Mouse (Mus musculus) kidney, postnatal 14 days (tissue): ENCODE results near the gene Arhgef11.
"Not testable (repeated sequence)": the region's sequence is repeated elsewhere in the genome, so short reads cannot be mapped to it uniquely, and the experiment has no call there.

Source experiments
- DNase-seq: peaks from one replicate; pipeline ENCODE4 v3.0.0; 2022; ENCODE audit warnings: mixed read lengths

The Arhgef11 gene

DNA sequence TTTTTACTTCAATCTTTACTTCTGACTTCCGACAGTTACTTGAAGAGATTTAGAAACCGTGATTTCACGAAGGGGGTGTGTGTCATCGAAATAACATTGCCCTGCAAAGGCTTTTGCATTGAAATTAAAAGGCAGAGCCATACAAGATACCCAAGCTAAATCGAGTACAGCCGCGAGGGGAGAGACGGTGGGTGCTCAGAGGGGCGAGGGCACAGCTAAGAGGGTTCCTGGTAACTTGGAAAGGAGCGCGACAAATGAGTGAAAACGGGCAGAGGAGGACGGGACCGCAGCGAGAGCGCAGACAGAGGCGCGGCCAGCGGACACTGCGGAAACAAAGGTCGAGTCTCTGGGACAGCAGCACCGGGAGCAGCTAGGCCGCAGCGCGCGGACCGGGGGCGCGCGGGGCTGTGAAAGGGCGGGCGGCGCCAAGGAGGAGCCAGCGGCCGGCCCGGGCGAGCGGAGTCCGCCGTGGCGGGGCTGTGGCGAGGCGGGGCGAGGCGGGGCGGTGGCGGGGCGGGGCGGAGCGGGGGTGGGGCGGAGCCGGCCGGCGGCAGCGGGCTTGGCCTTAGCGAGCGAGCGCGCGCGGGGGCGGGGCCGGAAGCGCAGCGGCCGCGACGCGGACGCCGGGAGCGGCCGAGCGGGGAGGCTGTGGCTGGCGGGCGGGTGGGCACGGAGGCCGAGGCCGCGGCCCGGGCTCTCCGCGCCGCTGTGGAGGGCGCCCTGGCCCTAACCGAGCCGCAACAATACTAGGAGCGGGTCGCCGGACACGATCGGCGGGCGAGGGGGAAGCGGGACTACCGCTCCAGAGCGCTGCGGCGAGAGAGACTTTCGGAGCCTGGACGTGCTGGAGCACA lies at the start of gene Arhgef11:
Arhgef11 (plus strand) TSS at position 603 of the 854 bp plus-strand sequence.
- DNase-seq: peak; percentile 93

DNA sequence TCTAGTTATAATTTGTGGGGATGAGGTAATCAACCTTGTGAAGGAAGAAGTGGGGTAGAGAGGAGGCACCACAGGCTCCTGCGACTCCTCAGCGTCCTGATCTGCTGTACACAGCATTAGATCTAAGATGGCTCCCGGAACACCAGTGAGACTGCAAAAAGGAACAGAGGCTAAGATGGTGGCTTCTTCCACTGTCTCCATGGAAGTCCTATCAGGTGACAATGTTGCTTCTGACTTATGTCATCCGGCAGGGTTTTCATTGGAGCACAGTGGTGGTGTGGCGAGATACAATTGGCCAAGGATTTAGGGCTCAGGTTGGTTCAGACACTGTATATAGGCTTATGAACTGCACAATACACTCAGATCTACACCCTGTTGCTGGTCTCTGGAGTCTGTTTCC lies 48.7 kb upstream of the Arhgef11 start:
- no peak for DNase-seq

DNA sequence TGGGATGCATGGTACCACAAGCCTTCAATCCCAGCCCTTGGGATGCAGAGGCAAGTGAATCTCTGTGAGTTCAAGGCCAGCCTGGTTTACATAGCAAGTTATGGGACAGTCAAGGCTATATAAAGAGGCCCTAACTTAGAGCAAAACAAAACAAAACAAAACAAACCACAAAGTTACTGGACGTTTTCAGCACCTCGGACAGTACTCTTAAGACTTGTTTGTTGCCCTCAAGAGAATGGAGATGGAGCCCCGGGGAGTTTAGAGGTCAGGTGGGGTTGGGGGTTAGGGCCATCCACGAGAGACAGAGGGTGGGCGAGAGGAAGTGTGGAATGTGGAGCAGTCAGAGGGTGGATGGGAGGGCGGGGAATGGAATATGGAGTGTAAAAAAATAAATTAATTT lies 41.6 kb upstream of the Arhgef11 start:
- no peak for DNase-seq

DNA sequence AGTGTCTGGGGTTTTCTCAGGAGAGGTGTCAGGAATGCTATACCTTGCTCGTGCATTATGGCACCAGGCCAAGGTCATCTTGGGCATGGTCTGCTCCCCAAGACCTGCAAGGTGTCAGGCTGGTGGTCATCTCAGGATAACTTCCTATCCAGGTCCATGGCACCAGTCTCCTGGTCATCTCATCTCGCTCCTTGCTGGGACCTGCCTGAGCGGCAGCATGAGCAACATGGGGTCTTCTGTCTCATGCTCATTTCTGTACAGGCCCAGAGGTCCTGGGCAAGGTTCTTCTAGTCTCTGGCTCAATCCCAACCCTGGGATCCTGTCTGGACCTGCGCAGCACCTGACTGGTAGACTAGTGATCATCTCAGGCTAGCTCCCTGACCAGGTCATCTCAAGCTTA lies 35.1 kb upstream of the Arhgef11 start:
- no peak for DNase-seq

DNA sequence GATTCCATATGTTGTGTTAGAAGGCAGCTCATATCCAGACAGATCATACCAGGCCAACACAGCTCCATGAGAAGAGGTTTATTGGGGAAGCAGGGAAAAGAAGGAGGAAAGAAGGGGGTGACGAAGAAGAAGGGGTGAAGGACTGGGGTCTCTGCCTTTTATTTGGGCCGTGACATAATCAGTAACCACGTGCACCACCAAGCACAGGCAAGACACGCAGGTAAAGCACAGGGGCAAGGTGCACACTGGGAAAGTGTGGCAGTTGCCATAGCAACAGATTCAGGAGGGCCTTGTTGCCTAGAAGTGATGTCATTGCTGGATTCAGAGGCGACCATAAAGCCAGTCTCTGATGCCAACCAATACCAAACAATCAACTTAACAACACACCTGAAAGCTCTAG lies 23.6 kb upstream of the Arhgef11 start:
- DNase-seq: no peak

DNA sequence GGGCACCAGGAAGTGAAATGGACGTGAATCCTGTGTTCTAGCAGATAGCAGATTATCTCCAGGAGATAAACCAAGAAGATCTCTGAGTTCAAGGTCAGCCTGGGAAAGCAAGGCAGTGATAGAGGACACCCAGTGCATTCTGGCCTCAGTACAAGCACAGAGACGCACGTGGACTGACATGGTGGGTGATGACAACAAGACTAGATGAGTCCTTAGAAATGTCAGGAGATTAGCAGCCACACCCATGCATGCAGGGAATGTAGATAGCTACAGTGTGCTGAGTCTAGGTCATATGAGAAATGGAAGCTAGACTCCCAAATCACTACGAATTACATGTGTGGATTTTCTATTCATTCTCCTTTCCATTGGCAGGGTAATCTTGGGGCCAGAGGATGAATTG lies 22.0 kb upstream of the Arhgef11 start:
- DNase-seq: not testable (repeated sequence)

DNA sequence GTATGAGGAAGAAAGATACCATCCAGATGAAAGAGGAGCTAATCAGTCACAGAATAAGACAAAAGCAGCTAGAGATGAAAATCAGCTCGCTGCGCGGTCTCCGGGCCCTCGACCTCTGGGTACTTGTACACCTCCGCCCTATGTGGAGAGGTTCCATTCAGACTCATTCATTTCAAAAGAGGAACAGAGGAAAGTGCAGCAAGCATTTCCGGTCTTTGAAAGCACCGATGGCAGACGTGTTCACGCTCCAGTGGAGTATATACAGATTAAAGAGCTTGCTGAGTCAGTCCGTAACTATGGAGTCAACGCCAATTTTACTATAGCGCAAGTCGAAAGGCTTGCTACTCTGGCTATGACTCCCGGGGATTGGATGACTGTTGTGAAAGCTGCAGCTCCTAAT lies 16.3 kb upstream of the Arhgef11 start:
- not testable (repeated sequence) for DNase-seq

DNA sequence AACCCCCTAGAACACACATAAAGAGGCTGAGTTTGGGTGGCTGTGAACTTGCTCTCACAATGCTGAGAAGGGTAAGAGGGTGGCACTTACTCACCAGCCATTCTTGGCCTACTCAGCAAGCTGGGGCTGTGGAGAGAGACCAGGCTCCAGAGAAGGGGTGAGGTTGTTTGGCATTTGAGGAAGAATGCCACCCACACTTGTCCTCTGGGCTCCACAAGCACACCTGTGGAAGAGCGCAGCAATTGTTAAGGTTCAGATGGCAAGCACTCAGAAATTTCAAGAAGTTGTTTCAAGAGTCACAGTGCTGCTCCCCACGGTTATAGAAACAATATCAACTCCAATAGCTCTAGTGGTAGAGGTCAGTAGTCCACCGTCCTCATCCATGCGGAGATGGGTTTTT lies 1.0 kb upstream of the Arhgef11 start:
- DNase-seq: no peak

DNA sequence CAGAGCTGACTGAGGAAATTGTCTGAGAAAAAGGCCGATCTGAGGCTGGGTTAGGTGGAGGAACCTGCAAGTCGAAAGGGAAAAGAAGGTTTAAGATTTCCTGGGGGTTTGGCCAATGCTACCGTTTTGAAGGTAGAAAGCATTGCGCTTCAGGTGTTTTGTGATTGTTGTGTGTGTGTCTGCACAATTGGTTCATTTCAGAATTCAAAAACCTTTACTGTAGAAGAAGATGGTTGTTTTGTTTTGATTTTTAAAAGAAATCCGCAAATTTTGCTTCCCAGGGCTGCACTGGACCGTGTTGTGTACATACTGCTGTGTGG lies 412 bp downstream of the Arhgef11 start:
- no peak for DNase-seq

DNA sequence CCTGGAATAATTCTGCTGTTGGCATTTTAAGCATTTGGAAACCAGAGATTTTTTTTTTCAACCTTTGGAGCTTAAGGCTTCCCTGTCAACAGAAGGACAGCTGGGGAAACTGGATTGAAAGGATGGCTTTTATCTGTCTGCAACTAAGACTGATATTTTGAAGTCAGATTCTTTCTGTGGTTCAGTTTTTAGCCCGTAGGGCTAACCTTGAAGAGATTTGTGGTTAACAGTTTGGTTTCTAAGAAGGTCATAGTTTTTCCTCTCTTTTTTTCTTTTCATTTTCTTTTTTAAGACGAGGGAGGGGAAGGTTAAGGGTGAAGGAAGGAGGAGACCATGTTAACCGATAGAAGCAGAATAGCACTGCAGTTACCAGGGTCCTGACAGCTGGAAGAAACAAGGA lies 881 bp downstream of the Arhgef11 start:
- no peak for DNase-seq

DNA sequence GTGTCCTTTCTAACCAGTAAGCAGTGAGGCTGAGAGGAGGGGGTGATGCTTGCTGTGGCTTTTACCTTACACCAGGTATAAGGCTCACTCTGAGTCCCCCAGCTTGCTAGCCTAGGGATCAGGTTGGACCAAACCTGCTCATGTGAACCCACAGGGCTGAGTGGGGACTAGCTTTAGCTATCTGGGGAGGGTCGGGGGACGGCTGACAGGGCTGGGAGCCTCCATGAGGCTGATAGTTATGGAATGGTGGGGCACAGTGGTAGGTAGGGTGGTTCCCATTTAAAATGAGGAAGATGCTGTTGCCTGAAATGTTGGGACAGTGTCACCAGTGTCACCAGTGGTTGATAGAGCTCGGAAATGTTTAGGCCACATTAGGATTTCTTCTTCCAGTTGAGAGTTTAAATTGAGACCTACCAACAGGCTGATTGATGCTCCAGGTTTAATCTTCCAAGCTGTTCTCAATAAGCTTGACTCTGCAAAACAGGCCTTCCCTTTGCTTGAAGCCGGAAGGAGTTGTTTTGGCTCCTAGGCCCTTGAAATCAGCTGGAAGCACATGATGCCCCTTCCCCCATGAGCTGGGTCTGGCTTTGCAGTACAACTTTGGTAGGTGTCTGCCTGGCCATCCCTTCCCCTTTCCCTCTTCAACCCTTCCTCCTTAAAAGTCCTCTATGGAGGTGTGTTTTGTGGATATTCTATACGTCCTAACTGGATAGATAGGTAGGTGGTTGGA lies 1.8 kb downstream of the Arhgef11 start:
- DNase-seq: peak; percentile 28

DNA sequence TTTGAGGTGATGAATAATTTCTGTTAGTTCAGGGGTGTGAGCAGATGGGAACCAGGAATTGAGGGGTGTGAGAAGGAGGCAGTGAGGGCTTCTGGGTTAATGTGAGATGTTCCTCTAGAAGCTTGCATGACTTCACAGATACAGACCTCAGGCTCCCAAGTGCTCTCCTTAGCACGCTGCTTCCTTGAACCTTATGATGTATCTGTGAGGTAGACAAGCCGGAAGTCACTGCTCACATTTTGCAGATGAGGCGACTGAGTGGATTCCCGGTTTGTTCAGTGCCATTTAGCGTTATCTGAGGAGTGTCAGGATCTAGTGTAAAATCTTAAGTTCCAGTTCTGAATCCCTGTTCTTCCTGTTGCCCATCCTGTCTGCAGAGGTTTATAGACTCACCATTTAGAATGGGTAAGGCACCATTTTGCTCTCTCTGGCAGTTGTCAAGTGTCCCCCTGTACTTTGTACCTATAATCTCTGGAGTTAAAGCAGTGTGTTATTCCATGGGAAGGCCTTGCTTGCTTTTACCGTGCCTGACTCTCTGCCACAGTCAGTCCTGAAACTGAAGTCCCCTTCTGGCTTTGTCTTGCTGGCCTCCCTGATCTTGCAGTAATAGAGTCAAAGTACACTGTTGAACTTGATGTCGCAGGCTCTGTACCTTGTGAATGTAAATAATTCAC lies 3.0 kb downstream of the Arhgef11 start:
- DNase-seq: no peak

DNA sequence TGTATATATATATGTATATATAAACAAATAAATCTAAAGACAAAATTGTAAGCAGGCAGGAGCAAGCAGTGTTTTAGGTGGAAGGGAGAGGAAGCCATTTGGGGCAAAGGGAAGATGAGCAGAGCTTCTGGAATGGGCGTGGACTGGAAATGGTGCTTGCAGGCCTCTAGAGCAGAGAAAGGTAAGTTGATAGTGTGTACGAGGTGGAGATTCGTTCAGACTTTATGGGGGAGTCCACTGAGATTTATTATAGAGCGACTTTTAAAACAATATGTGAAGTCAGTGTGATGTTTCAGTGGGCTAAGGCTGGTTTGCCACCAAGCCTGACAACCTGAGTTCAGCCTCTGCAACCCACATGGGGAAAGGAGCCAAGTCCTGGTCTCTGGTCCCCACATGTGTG lies 7.5 kb downstream of the Arhgef11 start:
- DNase-seq: no peak

DNA sequence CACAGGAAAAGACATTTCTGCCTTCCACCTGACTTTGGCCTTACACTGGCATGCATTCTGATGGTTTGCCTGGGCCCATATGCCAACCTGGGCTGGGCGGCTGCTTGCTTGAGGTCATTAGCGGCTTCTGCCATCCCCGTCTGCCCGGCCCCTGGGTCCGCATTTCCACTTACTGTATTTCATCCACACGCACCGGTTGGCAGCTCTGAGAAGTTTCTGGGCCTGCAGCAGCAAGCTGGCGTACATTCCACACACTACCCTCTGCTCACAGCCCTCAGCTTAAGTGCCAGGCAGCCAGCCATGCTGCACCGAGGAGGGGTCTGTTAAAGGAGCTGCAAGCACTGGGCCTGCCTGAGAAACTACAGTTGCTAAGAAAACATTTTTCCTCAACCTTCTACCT lies 13.5 kb downstream of the Arhgef11 start:
- peak; percentile 41 for DNase-seq

DNA sequence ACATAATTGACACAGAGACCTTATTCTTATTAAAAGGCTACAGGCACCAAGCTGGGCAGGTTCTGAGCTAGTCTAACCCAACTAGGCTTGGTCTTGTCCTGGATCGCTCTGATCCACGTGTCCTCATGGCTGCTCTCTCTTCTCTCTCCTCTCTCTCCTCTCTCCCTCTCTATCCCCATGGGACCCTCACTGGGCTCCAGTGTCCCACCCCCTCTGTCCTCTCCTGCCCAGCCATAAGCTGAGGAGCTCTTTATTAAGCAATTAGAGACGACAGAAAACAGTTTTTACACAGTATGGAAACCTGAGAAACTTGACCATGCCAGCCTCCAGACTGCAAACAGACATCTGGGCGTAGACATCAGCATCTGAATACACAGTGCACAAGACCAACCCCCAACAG lies 14.0 kb downstream of the Arhgef11 start:
- DNase-seq: no peak

DNA sequence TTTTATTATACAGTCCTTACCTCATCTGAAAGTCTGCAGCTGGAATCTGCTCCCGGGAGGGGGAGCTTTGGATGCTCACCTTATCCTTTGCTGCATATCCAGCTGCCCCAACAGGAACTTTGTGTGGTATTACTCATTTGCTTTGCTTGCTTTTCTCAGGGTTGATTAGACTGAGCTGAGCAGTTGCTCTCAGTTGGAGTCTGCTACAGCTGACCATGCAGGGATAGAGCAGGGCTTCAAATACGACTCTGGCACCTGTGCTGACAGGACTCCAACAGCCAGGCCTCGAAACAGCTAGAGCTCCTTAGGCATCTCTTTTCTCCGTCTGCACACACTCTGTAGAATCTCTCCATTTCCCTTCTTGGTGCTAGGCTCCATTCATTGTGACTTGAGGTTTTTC lies 18.2 kb downstream of the Arhgef11 start:
- DNase-seq: no peak

DNA sequence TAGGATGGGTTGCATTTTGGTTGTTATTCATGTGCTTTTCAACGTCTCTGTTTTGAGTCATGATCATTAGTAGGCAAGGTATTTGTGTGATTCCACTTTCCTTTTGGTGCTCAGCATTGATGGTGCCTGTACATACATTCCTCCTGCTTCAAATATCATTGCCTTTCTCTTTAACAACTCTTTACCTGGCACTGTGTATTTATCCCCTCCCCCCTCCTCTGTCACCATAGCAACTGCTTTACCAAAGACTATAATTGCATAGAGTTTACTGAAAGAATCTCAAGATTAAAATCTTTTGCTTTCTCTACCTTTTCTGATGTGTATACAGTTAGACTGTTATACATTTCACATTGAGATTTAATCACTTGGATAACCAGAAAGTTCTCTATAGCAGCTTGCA lies 26.1 kb downstream of the Arhgef11 start:
- no peak for DNase-seq

DNA sequence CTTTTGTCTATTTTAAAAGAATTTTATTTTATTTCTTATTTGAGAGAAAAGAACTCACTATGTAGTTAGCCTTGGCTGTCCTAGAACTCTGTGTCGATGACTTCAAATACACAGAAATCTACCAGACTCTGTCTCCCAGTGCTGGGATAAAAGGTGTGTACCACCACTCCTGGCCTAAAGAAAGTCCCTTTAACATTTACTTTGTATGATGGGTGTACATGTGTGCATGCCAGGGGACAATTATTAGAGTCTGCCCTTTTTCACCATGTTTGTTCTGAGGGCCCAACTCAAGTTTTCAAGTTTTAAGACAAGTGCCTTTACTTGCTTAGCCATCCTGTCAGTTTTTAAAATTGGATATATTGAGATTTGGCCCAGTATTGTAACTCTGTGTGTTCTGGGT lies 28.8 kb downstream of the Arhgef11 start:
- DNase-seq: no peak

DNA sequence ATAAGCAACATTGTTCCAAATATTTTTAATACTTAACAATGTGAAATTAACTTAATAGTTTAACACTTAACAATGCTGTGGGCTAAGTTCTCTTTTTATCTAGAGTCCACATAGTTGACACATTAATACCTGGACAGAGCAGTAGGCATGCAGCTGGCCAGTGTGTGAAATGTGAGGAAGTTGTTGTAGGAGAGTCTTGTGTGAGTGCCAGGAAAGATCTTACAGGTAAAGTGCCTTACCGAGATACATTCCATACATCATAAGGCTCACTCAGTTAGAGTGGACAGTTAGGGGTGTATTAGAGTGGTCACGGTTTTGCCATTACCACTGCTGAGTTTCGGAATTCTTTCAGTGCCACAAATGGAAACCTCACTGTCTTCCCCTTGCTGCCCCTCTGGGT lies 31.7 kb downstream of the Arhgef11 start:
- no peak for DNase-seq

DNA sequence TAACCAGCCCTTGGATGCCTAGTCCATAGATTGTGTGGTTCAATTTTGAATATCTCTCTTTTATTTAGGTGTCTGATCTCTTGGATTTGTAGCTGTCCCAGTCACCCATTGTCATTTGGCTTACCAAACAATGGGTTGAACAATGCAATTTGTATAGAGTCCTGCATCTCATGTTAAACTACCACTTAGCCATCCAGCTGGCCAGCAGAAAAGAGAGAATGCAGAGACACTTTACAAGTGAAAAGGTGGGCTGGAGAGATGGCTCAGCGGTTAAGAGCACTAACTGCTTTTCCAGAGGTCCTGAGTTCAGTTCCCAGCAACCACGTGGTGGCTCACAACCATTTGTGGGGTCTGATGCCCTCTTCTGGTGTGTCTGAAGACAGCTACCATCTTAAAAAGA lies 41.0 kb downstream of the Arhgef11 start:
- DNase-seq: no peak

DNA sequence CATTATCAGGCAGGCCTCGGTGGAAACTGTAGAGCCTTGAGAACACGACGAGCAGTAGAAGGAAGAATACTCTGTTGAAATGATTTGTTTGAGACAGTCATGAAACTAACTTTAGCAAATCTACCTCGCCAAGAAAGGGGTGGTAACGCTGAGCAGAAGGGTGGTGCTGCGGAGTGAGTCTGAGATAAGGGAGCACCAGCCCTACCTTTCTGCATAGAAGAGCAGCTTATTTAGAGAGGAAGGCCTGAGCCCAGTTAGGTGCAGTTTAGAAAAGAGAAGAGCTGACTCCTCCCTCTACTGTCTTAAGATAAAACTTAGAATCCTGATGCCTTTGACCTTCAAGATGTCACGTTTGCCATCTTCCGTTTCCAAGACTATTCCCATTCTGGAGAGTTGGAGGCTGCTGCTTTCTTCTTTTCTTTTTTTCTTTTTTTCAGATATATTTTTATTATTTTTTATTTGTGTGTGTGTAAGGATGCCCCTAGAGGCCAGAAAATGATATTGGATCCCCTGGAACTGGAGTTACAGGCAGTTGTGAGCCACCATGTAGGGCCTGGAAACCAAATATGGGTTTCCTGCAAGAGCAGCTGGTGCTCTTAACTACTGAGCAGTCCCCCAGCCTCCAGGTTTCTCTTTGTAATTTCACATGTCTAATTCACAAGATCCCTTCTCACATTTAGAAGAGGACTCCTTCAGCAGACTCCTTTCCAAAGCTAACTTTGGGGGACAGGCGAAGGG lies 42.5 kb downstream of the Arhgef11 start:
- DNase-seq: peak; percentile 22

DNA sequence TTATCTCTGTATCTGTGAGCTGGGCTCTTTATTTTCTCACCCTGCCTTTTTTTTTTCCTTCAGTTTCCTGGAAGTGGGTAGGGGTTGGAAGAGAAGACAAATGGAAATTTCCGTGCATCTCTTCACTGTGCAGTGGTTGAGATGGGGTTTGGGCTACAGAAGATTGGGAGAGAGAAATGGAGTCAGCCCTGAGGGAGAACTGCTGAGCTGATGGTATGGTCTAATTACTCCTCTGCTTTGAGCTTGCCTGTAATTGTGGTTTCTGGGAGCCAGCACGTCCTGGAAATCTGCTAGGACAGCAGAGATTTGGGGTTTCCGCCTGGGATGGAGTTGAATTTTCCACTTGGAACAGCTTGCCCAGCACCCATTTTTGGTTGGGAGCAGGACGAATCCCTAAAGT lies 43.1 kb downstream of the Arhgef11 start:
- no peak for DNase-seq

DNA sequence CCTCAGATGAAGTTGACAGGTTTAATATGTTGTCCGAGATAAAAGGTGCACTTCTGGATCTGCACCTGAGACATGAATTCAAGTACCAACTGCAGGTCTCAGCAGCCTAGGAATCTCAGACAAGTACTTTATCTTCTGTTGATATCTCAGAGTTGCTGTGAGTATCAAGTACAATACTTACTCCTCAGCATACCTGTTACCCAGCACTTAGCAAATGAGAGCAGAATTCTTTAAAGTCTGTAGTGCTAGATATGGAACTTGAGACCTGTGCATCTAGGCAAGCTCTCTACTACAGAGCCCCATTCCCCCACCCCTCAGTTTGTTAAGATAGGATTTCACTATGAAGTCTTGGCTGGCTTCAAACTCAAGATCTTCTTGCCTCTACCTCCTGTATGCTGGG lies 43.9 kb downstream of the Arhgef11 start:
- no peak for DNase-seq
